Comparison of ENCODE assay signal across 34 mouse cellular contexts in genomic region chr3:32727861-32728260, GRCm38 (mm10).
"Had no signal": no experiment of that assay in that cellular context is flagged by ENCODE, and none has a peak within 500 bp of the region (broad histone marks: within the 10 kb centered on the region; RNA-seq: fewer than 3 reads in every experiment).

No protein-coding gene starts in this region.

- H3K9me3 ChIP-seq: heart, embryonic 15.5 days; hindbrain, embryonic 12.5 days; hindbrain, embryonic 13.5 days; hindbrain, embryonic 15.5 days; intestine, embryonic 15.5 days; kidney, embryonic 15.5 days had no signal

- H3K4me3 ChIP-seq: heart, embryonic 13.5 days; heart, embryonic 15.5 days; hindbrain, embryonic 10.5 days; hindbrain, embryonic 12.5 days; hindbrain, embryonic 13.5 days; hindbrain, embryonic 15.5 days; intestine, embryonic 15.5 days; kidney, embryonic 15.5 days; layer of hippocampus, adult 2 months; left cerebral cortex, adult 2 months had no signal

- H3K9ac ChIP-seq: heart, embryonic 13.5 days; heart, embryonic 15.5 days; hindbrain, embryonic 12.5 days; hindbrain, embryonic 13.5 days; hindbrain, embryonic 14.5 days; hindbrain, embryonic 15.5 days; intestine, embryonic 15.5 days; kidney, embryonic 15.5 days had no signal

- H3K27me3 ChIP-seq: heart, embryonic 13.5 days; heart, embryonic 15.5 days; hindbrain, embryonic 12.5 days; hindbrain, embryonic 13.5 days; hindbrain, embryonic 15.5 days; intestine, embryonic 15.5 days; kidney, embryonic 15.5 days had no signal

- DNase-seq: heart, postnatal 10 days; heart, postnatal 14 days; heart, postnatal 36 days; heart, postnatal 4 days; kidney, adult 11 months; kidney, adult 18-20 months; kidney, adult 2 months; kidney, adult 8-10 months; kidney, adult 9 months; kidney, postnatal 10 days; kidney, postnatal 14 days; kidney, postnatal 25 days; kidney, postnatal 36 days; kidney, postnatal 4 days; layer of hippocampus, adult 9-11 months; layer of hippocampus, postnatal 36 days had no signal

- H3K4me2 ChIP-seq: heart, embryonic 11.5 days; heart, embryonic 13.5 days; heart, embryonic 15.5 days; hindbrain, embryonic 12.5 days; hindbrain, embryonic 13.5 days; hindbrain, embryonic 14.5 days; hindbrain, embryonic 15.5 days; intestine, embryonic 15.5 days; kidney, embryonic 15.5 days had no signal

- H3K4me1 ChIP-seq: heart, embryonic 13.5 days; heart, embryonic 15.5 days; hindbrain, embryonic 10.5 days; hindbrain, embryonic 12.5 days; hindbrain, embryonic 13.5 days; hindbrain, embryonic 15.5 days; intestine, embryonic 15.5 days; kidney, embryonic 15.5 days had no signal

- ATAC-seq: hindbrain, embryonic 16.5 days; hindbrain, postnatal 0 days; inflammation-experienced regulatory T-cells, adult 6 months; intestine, embryonic 15.5 days; intestine, embryonic 16.5 days; intestine, postnatal 0 days had no signal

- H3K27ac ChIP-seq: heart, embryonic 13.5 days; heart, embryonic 15.5 days; hindbrain, embryonic 10.5 days; hindbrain, embryonic 12.5 days; hindbrain, embryonic 13.5 days; hindbrain, embryonic 14.5 days; hindbrain, embryonic 15.5 days; hindbrain, postnatal 0 days; intestine, embryonic 15.5 days; kidney, embryonic 15.5 days; kidney, postnatal 0 days; layer of hippocampus, adult 2 months; left cerebral cortex, adult 2 months had no signal
